Mouse (Mus musculus) heart, adult 2 months (tissue): ENCODE data around the gene Mfng.

ENCODE experiments used
- CTCF ChIP-seq: fragments of 200-600 bp; IDR thresholded peaks from 2 replicates; pipeline ENCODE4 v1.8.1; 2022; ENCODE audit warnings: antibody characterized with exemption, mild to moderate bottlenecking, moderate library complexity
- EP300 ChIP-seq: fragments of 200-500 bp; IDR thresholded peaks from 2 replicates; pipeline ENCODE4 v1.6.1; 2011; ENCODE audit warnings: low read depth, low read length, control low read depth; ENCODE audit not compliant: insufficient read depth
- POLR2A ChIP-seq: fragments of 200-500 bp; IDR thresholded peaks from 2 replicates; pipeline ENCODE4 v1.6.1; 2011; ENCODE audit warnings: mild to moderate bottlenecking, low read depth, low read length, control low read depth; ENCODE audit not compliant: insufficient read depth

DNA sequence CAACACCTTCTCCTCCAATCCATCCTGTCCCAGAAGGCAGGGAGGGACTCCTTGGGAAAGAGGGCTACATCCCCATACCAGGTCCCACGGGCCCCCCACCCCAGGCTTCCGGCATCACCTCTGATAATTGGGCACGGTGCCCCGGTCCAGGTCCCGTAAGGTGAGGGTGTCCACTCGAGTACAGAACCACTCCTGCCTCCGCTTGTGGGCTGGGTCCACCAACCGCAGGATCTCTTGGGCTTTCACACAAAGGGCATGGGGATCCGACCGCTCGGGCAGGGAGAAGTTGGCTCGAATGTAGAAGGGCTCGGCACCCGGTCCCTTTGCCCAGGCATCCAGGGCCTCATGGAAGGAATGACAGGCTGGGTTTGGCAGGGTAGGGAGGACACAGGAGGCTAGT, 7.1 kb upstream of the Mfng start:
- TF ChIP-seq CTCF = no peak
- TF ChIP-seq EP300 = no peak
- no peak for TF ChIP-seq POLR2A
